Mouse (Mus musculus): ENCODE data around the gene Lrrc36. TPM values are rescaled to one million over a fixed set of nuclear protein-coding genes. Genes with fewer than 3 reads are reported as not detected.

The Lrrc36 gene
- polyA plus RNA-seq, 1 experiment: 2.3 TPM

GRCm38 (mm10) chr8:105431743-105432515 is 18.6 kb downstream of the Lrrc36 start:
- no peak for DNase-seq (ENCODE audit: low read depth)

GRCm38 (mm10) chr8:105433021-105433420 is 19.6 kb downstream of the Lrrc36 start:
- DNase-seq (ENCODE audit: low read depth): no peak

GRCm38 (mm10) chr8:105433511-105433910 is 20.1 kb downstream of the Lrrc36 start:
- no peak for DNase-seq (ENCODE audit: low read depth)

GRCm38 (mm10) chr8:105434136-105434535 is 20.8 kb downstream of the Lrrc36 start:
- no peak for DNase-seq (ENCODE audit: low read depth)

- DNase-seq (ENCODE audit: low read depth): peak; percentile 93
These were observed 22.8 kb downstream of the Lrrc36 start for GRCm38 (mm10) chr8:105436218-105436617.

- peak; percentile 94 for DNase-seq (ENCODE audit: low read depth)
These were observed 23.8 kb downstream of the Lrrc36 start for GRCm38 (mm10) chr8:105437078-105437748.

GRCm38 (mm10) chr8:105438865-105439264 is 25.5 kb downstream of the Lrrc36 start:
- no peak for DNase-seq (ENCODE audit: low read depth)

GRCm38 (mm10) chr8:105441433-105441832 is 28.1 kb downstream of the Lrrc36 start:
- DNase-seq (ENCODE audit: low read depth): no peak

GRCm38 (mm10) chr8:105442661-105443060 is 29.3 kb downstream of the Lrrc36 start:
- DNase-seq (ENCODE audit: low read depth): no peak

GRCm38 (mm10) chr8:105445296-105446126 is 32.1 kb downstream of the Lrrc36 start:
- DNase-seq (ENCODE audit: low read depth): no peak

- no peak for DNase-seq (ENCODE audit: low read depth)
These were observed 32.8 kb downstream of the Lrrc36 start for GRCm38 (mm10) chr8:105446127-105446552.

GRCm38 (mm10) chr8:105448188-105448587 is 34.8 kb downstream of the Lrrc36 start:
- DNase-seq (ENCODE audit: low read depth): no peak

GRCm38 (mm10) chr8:105448596-105448995 is 35.2 kb downstream of the Lrrc36 start:
- DNase-seq (ENCODE audit: low read depth): no peak

- no peak for DNase-seq (ENCODE audit: low read depth)
These were observed 37.6 kb downstream of the Lrrc36 start for GRCm38 (mm10) chr8:105450977-105451376.

- DNase-seq (ENCODE audit: low read depth): peak; percentile 96
These were observed 38.7 kb downstream of the Lrrc36 start for GRCm38 (mm10) chr8:105451903-105452603.

GRCm38 (mm10) chr8:105453296-105453695 is 39.9 kb downstream of the Lrrc36 start:
- DNase-seq (ENCODE audit: low read depth): no peak

- DNase-seq (ENCODE audit: low read depth): no peak
These were observed 40.7 kb downstream of the Lrrc36 start for GRCm38 (mm10) chr8:105454088-105454487.

GRCm38 (mm10) chr8:105455218-105455617 is 41.8 kb downstream of the Lrrc36 start:
- no peak for DNase-seq (ENCODE audit: low read depth)

GRCm38 (mm10) chr8:105461085-105461803 is 47.9 kb downstream of the Lrrc36 start:
- DNase-seq (ENCODE audit: low read depth): no peak

GRCm38 (mm10) chr8:105464595-105464994 is 51.2 kb downstream of the Lrrc36 start:
- no peak for DNase-seq (ENCODE audit: low read depth)

GRCm38 (mm10) chr8:105466246-105466645 is 52.9 kb downstream of the Lrrc36 start:
- DNase-seq (ENCODE audit: low read depth): no peak
